28 mouse cellular contexts compared by ENCODE assay signal in the genomic region with DNA sequence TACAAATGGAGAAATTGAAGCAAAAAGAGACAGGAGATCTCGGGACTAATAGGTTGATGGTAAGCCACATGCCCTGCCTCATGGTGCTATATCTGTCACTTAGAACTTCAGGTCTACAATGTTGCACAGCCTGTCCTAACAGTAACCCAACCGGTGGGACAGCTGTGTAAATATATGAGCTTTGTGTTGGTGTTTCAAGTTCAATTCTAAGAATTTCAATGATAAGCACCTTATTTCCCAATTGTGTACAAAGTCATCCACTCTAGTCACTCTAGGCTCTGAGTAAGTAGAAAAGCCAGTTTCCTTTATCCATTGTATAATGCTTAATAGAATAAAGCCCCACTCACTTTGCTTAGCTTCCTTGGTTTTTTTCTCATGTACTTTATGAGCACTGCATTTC. TPM values are rescaled to one million over a fixed set of nuclear protein-coding genes. Genes with fewer than 3 reads are reported as not detected.
DNase-seq lines count a peak whose midpoint lies in the region; ATAC-seq and TF ChIP-seq lines count a peak whose summit lies in the region.
"Had no signal": no experiment of that assay in that cellular context is flagged by ENCODE, and none has a peak within 500 bp of the region (broad histone marks: within the 10 kb centered on the region; RNA-seq: fewer than 3 reads in every experiment).

No protein-coding gene starts in this region.

- H3K4me1 ChIP-seq in embryonic facial prominence, embryonic 14.5 days (ENCODE audit: control insufficient read depth, insufficient read depth, low read length): no peaks in the 10 kb centered on the region
- 0 out of 2 replicates have a peak, but pooled peaks cover 2% of the 10 kb centered on the region for H3K4me1 ChIP-seq in embryonic facial prominence, embryonic 10.5 days
- H3K4me1 ChIP-seq in lung, postnatal 0 days (ENCODE audit: insufficient read depth, low read depth, low read length): no peaks in the 10 kb centered on the region
- no peaks in the 10 kb centered on the region for H3K4me1 ChIP-seq in stomach, embryonic 15.5 days
- no peaks in the 10 kb centered on the region for H3K4me1 ChIP-seq in neural tube, embryonic 15.5 days
- H3K4me1 ChIP-seq: embryonic facial prominence, embryonic 12.5 days; forebrain, embryonic 10.5 days; forebrain, embryonic 15.5 days; liver, embryonic 13.5 days had no signal

- H3K9me3 ChIP-seq in embryonic facial prominence, embryonic 14.5 days (ENCODE audit: control insufficient read depth, low read length): no peaks in the 10 kb centered on the region
- H3K9me3 ChIP-seq in embryonic facial prominence, embryonic 10.5 days: no peaks in the 10 kb centered on the region
- no peaks in the 10 kb centered on the region for H3K9me3 ChIP-seq in lung, postnatal 0 days (ENCODE audit: low read length)
- no peaks in the 10 kb centered on the region for H3K9me3 ChIP-seq in stomach, embryonic 15.5 days
- H3K9me3 ChIP-seq in neural tube, embryonic 15.5 days (replicated peaks): no peaks in the 10 kb centered on the region
- H3K9me3 ChIP-seq: embryonic facial prominence, embryonic 12.5 days; forebrain, embryonic 10.5 days; forebrain, embryonic 15.5 days; liver, embryonic 13.5 days had no signal

- peak; percentile 26 for DNase-seq in embryonic facial prominence, embryonic 14.5 days (ENCODE audit: low spot score)
- no peak for DNase-seq in embryonic facial prominence, embryonic 10.5 days (ENCODE audit: low spot score)
- DNase-seq in urinary bladder, postnatal 14 days (ENCODE audit: low spot score): peak; percentile 42
- DNase-seq in urinary bladder, postnatal 10 days (ENCODE audit: low spot score): no peak
- peak; percentile 84 for DNase-seq in lung, postnatal 0 days (ENCODE audit: low spot score)
- no peak for DNase-seq in cerebellum, postnatal 25 days
- DNase-seq: adrenal gland, adult 2 months; cerebellum, adult 2 months; cerebellum, postnatal 14 days; gastrocnemius, postnatal 25 days; heart, adult 11 months; kidney, adult 2 months; kidney, postnatal 4 days; left cerebral cortex, postnatal 4 days; liver, embryonic 13.5 days; midbrain, embryonic 14.5 days; retina, postnatal 1 day; right cerebral cortex, postnatal 14 days had no signal

- no peaks in the 10 kb centered on the region for H3K27me3 ChIP-seq in embryonic facial prominence, embryonic 14.5 days (replicated peaks; ENCODE audit: control insufficient read depth, insufficient read depth, low read length)
- no peaks in the 10 kb centered on the region for H3K27me3 ChIP-seq in embryonic facial prominence, embryonic 10.5 days (replicated peaks; ENCODE audit: low read depth, poor library complexity, severe bottlenecking)
- H3K27me3 ChIP-seq in lung, postnatal 0 days (replicated peaks; ENCODE audit: insufficient read depth, low read length): no peaks in the 10 kb centered on the region
- no peaks in the 10 kb centered on the region for H3K27me3 ChIP-seq in stomach, embryonic 15.5 days (replicated peaks)
- no peaks in the 10 kb centered on the region for H3K27me3 ChIP-seq in neural tube, embryonic 15.5 days (replicated peaks)
- H3K27me3 ChIP-seq: CH12.LX; embryonic facial prominence, embryonic 12.5 days; forebrain, embryonic 15.5 days; liver, embryonic 13.5 days had no signal

- no peak overlapping the region for H3K27ac ChIP-seq in embryonic facial prominence, embryonic 14.5 days (replicated peaks; ENCODE audit: low read depth, low read length)
- no peak overlapping the region for H3K27ac ChIP-seq in embryonic facial prominence, embryonic 10.5 days (replicated peaks)
- peak overlapping the region; percentile 26; the same call in 1 of the 2 replicates for H3K27ac ChIP-seq in lung, postnatal 0 days (ENCODE audit: low read length)
- H3K27ac ChIP-seq in stomach, embryonic 15.5 days: peak overlapping the region; percentile 61; the same call in 1 of the 2 replicates
- no peak overlapping the region for H3K27ac ChIP-seq in neural tube, embryonic 15.5 days (replicated peaks)
- H3K27ac ChIP-seq: embryonic facial prominence, embryonic 12.5 days; forebrain, embryonic 10.5 days; forebrain, embryonic 15.5 days; hindbrain, embryonic 14.5 days; liver, embryonic 13.5 days had no signal

- H3K4me3 ChIP-seq in embryonic facial prominence, embryonic 14.5 days (ENCODE audit: low read depth, low read length): no peak overlapping the region
- no peak overlapping the region for H3K4me3 ChIP-seq in embryonic facial prominence, embryonic 10.5 days
- H3K4me3 ChIP-seq in lung, postnatal 0 days (ENCODE audit: low read depth, low read length): no peak overlapping the region
- H3K4me3 ChIP-seq in stomach, embryonic 15.5 days (replicated peaks): no peak overlapping the region
- H3K4me3 ChIP-seq in neural tube, embryonic 15.5 days (replicated peaks): no peak overlapping the region
- H3K4me3 ChIP-seq: embryonic facial prominence, embryonic 12.5 days; forebrain, embryonic 10.5 days; forebrain, embryonic 15.5 days; liver, embryonic 13.5 days had no signal

- H3K4me2 ChIP-seq in embryonic facial prominence, embryonic 14.5 days (ENCODE audit: low read depth, low read length): no peak overlapping the region
- no peak overlapping the region for H3K4me2 ChIP-seq in lung, postnatal 0 days (replicated peaks; ENCODE audit: low read depth, low read length)
- no peak overlapping the region for H3K4me2 ChIP-seq in stomach, embryonic 15.5 days
- no peak overlapping the region for H3K4me2 ChIP-seq in neural tube, embryonic 15.5 days
- H3K4me2 ChIP-seq: embryonic facial prominence, embryonic 12.5 days; forebrain, embryonic 15.5 days; heart, embryonic 11.5 days; hindbrain, embryonic 14.5 days; liver, embryonic 13.5 days had no signal

- WGBS in embryonic facial prominence, embryonic 14.5 days: 81% methylated on average over 2 of the region's 2 CpGs
- WGBS in embryonic facial prominence, embryonic 10.5 days: 85% methylated on average over 2 of the region's 2 CpGs
- WGBS in lung, postnatal 0 days: 56% methylated on average over 2 of the region's 2 CpGs
- 56% methylated on average over 2 of the region's 2 CpGs for WGBS in stomach, embryonic 15.5 days
- 90% methylated on average over 2 of the region's 2 CpGs for WGBS in neural tube, embryonic 15.5 days

- no peaks in the 10 kb centered on the region for H3K36me3 ChIP-seq in embryonic facial prominence, embryonic 14.5 days (ENCODE audit: control insufficient read depth, insufficient read depth, low read length)
- H3K36me3 ChIP-seq in embryonic facial prominence, embryonic 10.5 days (replicated peaks): no peaks in the 10 kb centered on the region
- no peaks in the 10 kb centered on the region for H3K36me3 ChIP-seq in lung, postnatal 0 days (ENCODE audit: insufficient read depth, low read length)
- H3K36me3 ChIP-seq in stomach, embryonic 15.5 days: no peaks in the 10 kb centered on the region
- no peaks in the 10 kb centered on the region for H3K36me3 ChIP-seq in neural tube, embryonic 15.5 days
- H3K36me3 ChIP-seq: embryonic facial prominence, embryonic 12.5 days; forebrain, embryonic 10.5 days; forebrain, embryonic 15.5 days; liver, embryonic 13.5 days had no signal

- H3K9ac ChIP-seq in embryonic facial prominence, embryonic 14.5 days (ENCODE audit: low read depth, low read length): no peak overlapping the region
- H3K9ac ChIP-seq in lung, postnatal 0 days (replicated peaks; ENCODE audit: low read depth): no peak overlapping the region
- H3K9ac ChIP-seq in stomach, embryonic 15.5 days: no peak overlapping the region
- H3K9ac ChIP-seq in neural tube, embryonic 15.5 days (replicated peaks): no peak overlapping the region
- H3K9ac ChIP-seq: embryonic facial prominence, embryonic 12.5 days; forebrain, embryonic 15.5 days; hindbrain, embryonic 14.5 days; liver, embryonic 13.5 days had no signal

- no peak for TF ChIP-seq CTCF in lung, postnatal 0 days (IDR thresholded peaks at IDR 0.05)

- peak; percentile 85 for TF ChIP-seq EP300 in lung, postnatal 0 days (IDR thresholded peaks at IDR 0.05)

- peak; percentile 50 for ATAC-seq in embryonic facial prominence, embryonic 14.5 days (ENCODE audit: low read depth)
- peak; percentile 76 for ATAC-seq in lung, postnatal 0 days
- peak; percentile 90 for ATAC-seq in stomach, embryonic 15.5 days (ENCODE audit: insufficient read depth, low FRiP score, low read depth)
- no peak for ATAC-seq in neural tube, embryonic 15.5 days (ENCODE audit: low FRiP score)
- ATAC-seq: activated CD4-positive, CD25-positive, alpha-beta regulatory T cell, adult 4 months; forebrain, embryonic 15.5 days had no signal

RNA-seq across cellular contexts. Expression of a gene that starts 4.4 kb away (rescaled TPM):
- polyA plus RNA-seq in embryonic facial prominence, embryonic 14.5 days (2014; fragmentation: Nextera tagmentation; extraction: Ambion mirVana): 7.6 and 10.4 TPM in 2 replicates
- polyA plus RNA-seq in embryonic facial prominence, embryonic 10.5 days (2016; fragmentation: Nextera tagmentation; extraction: Ambion mirVana): 2.8 and 3.6 TPM in 2 replicates
- polyA plus RNA-seq in lung, postnatal 0 days (2015; fragmentation: Nextera tagmentation; extraction: Ambion mirVana): 62.4 and 70.9 TPM in 2 replicates
- 41.3 and 53.1 TPM in 2 replicates for polyA plus RNA-seq in stomach, embryonic 15.5 days (2015; fragmentation: Nextera tagmentation; extraction: Ambion mirVana)
- 2.3 and 2.7 TPM in 2 replicates for polyA plus RNA-seq in neural tube, embryonic 15.5 days (2015; fragmentation: Nextera tagmentation; extraction: Ambion mirVana)
- polyA plus RNA-seq: activated CD4-positive, CD25-positive, alpha-beta regulatory T cell, adult 4 months; C2C12 had no signal

Comparison
In these comparisons a context has a peak if more than half of its experiments do, and no peak if none do; other contexts are left out.
1. DNase-seq: peak in embryonic facial prominence, embryonic 14.5 days (single experiment), urinary bladder, postnatal 14 days (single experiment) and lung, postnatal 0 days (single experiment); none in embryonic facial prominence, embryonic 10.5 days (single experiment), urinary bladder, postnatal 10 days (single experiment) and cerebellum, postnatal 25 days (0 of 2).
2. H3K27ac ChIP-seq: peak in lung, postnatal 0 days (single experiment) and stomach, embryonic 15.5 days (single experiment); none in embryonic facial prominence, embryonic 14.5 days (single experiment), embryonic facial prominence, embryonic 10.5 days (single experiment) and neural tube, embryonic 15.5 days (single experiment).